Mouse (Mus musculus) MEL (cell line): ENCODE results near the gene Scn2b.

ENCODE experiments used
- CTCF ChIP-seq, 3 experiments: IDR thresholded peaks in 2 of 3; conservative IDR thresholded peaks in 1 of 3; 2 replicates each; pipeline ENCODE4 v1.5.1; 2011 to 2012; ENCODE audit warnings: low read length in 3 of 3, low read depth in 2 of 3, mild to moderate bottlenecking in 2 of 3, improper control_type of control experiment in 1 of 3, inconsistent platforms in 1 of 3, mixed read lengths in 1 of 3, moderate library complexity in 1 of 3; ENCODE audit not compliant: control insufficient read depth in 1 of 3, insufficient read depth in 1 of 3, poor library complexity in 1 of 3, severe bottlenecking in 1 of 3
- EP300 ChIP-seq, 2 experiments: IDR thresholded peaks; 2 replicates each; pipeline ENCODE4 v1.6.1; 2011; ENCODE audit warnings: improper control_type of control experiment in 2 of 2, low read length in 2 of 2, low read depth in 1 of 2, mild to moderate bottlenecking in 1 of 2
- HCFC1 ChIP-seq: IDR thresholded peaks from 2 replicates; pipeline ENCODE4 v1.6.1; 2012; ENCODE audit warnings: low read depth, mild to moderate bottlenecking, inconsistent platforms, low read length, improper control_type of control experiment, moderate library complexity
- MXI1 ChIP-seq: IDR thresholded peaks from 2 replicates; pipeline ENCODE4 v1.6.1; 2011; ENCODE audit warnings: mild to moderate bottlenecking, low read depth, low read length, improper control_type of control experiment
- POLR2A ChIP-seq, 2 experiments: IDR thresholded peaks; 2 replicates each; pipeline ENCODE4 v1.6.1; 2011 to 2012; ENCODE audit warnings: low read length in 2 of 2, mild to moderate bottlenecking in 2 of 2, control low read depth in 1 of 2, improper control_type of control experiment in 1 of 2, low read depth in 1 of 2, moderate library complexity in 1 of 2; ENCODE audit not compliant: control insufficient read depth in 1 of 2, insufficient read depth in 1 of 2, poor library complexity in 1 of 2
- RAD21 ChIP-seq: IDR thresholded peaks from 2 replicates; pipeline ENCODE4 v1.6.1; 2011; ENCODE audit warnings: mild to moderate bottlenecking, low read depth, low read length, improper control_type of control experiment
- UBTF ChIP-seq: IDR thresholded peaks from 2 replicates; pipeline ENCODE4 v1.6.1; 2012; ENCODE audit warnings: low read depth, mild to moderate bottlenecking, inconsistent platforms, low read length, improper control_type of control experiment, moderate library complexity, borderline replicate concordance; ENCODE audit not compliant: insufficient read depth
- USF1 ChIP-seq: IDR thresholded peaks from 2 replicates; pipeline ENCODE4 v1.6.1; 2014; ENCODE audit warnings: low read depth, mild to moderate bottlenecking, inconsistent platforms, low read length, improper control_type of control experiment, moderate library complexity

DNA sequence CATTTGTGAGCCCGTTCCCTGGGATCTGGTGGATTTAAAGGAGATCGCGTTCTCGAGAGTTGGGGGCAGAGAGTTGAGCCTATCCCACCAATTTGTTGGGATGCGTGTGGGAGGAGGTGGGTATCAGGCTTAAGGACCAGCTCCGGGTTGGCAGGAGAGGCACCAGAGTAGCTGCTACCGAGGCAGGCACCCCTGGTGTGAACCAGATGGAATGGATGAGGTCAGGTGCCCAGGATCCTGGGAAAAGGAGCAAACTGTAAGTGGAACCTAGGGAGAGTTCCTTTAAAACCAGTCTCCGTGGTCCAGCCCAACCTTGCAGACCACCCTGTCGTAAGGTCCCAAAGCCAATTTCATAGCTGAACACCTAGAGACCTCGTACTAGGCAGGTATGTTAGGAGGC is 970 bp downstream of the Scn2b start:
- no peak for TF ChIP-seq CTCF (IDR thresholded peaks at IDR 0.05 in 2 of 3, conservative IDR thresholded peaks at IDR 0.05 in 1 of 3; ENCODE audit: control insufficient read depth in 1 of 3, insufficient read depth in 1 of 3, low read depth in 2 of 3, low read length in 3 of 3, poor library complexity in 1 of 3, severe bottlenecking in 1 of 3)
- no peak for TF ChIP-seq RAD21
- no peak for TF ChIP-seq EP300 (IDR thresholded peaks at IDR 0.05; ENCODE audit: low read depth in 1 of 2, low read length in 2 of 2)
- TF ChIP-seq HCFC1, result no peak
- no peak for TF ChIP-seq POLR2A (IDR thresholded peaks at IDR 0.05; ENCODE audit: control insufficient read depth in 1 of 2, insufficient read depth in 1 of 2, low read depth in 1 of 2, low read length in 2 of 2, poor library complexity in 1 of 2)
- TF ChIP-seq USF1, result no peak
- TF ChIP-seq UBTF, result no peak
- no peak for TF ChIP-seq MXI1
